In genomic region chr9:27192001-27192760, GRCm38 (mm10) we compare ENCODE assay signal across 8 mouse cellular contexts. TPM values are rescaled to one million over a fixed set of nuclear protein-coding genes. Genes with fewer than 3 reads are reported as not detected.
DNase-seq lines count a peak whose midpoint lies in the region; ATAC-seq and TF ChIP-seq lines count a peak whose summit lies in the region.

No protein-coding gene starts in this region.

- DNase-seq in Patski (ENCODE audit: low read depth, low spot score), result peak; percentile 58
- peak; percentile 93 to 94 for DNase-seq in cerebellum, postnatal 36 days
- peak; percentile 89 to 93 for DNase-seq in frontal cortex, postnatal 36 days (ENCODE audit: low spot score in 2 of 2)
- DNase-seq in layer of hippocampus, adult 9-11 months, result peak; percentile 89
- peak; percentile 95 for DNase-seq in lung, embryonic 14.5 days
- DNase-seq in urinary bladder, adult 18-20 months (ENCODE audit: low spot score in 2 of 2), result peak; percentile 58 to 80

- H3K36me3 ChIP-seq in hindbrain, embryonic 12.5 days, result no peaks in the 10 kb centered on the region
- no peaks in the 10 kb centered on the region for H3K36me3 ChIP-seq in lung, embryonic 14.5 days (ENCODE audit: insufficient read depth)

- H3K9ac ChIP-seq in hindbrain, embryonic 12.5 days, result peak overlapping the region; percentile 39
- H3K9ac ChIP-seq in lung, embryonic 14.5 days, result peak overlapping the region; percentile 47

- POLR2A ChIA-PET in Patski (lab: Charles Lee), result interaction anchor here (1.0 kb wide), 1 partner anchor 10 kb away, joined by 4 read pairs; no protein-coding TSS in a partner anchor

- in situ Hi-C loops in Patski (cut with MboI; ENCODE audit: low pct_unique_long_range_greater_than_20kb), result no loop called here

- CTCF ChIA-PET in Patski (lab: Charles Lee), result interaction anchor here (0.9 to 1.8 kb wide), 5 partner anchors 10 to 45 kb away, joined by 3 to 6 read pairs (median 4); no protein-coding TSS in a partner anchor

- peak overlapping the region; percentile 20 for H3K4me3 ChIP-seq in hindbrain, embryonic 12.5 days
- peak overlapping the region; percentile 28 for H3K4me3 ChIP-seq in lung, embryonic 14.5 days (ENCODE audit: low read depth, low read length)
- peak overlapping the region; percentile 34 for H3K4me3 ChIP-seq in olfactory bulb, adult 2 months (ENCODE audit: insufficient read depth, low read depth, low read length)

- peaks cover 37% of the 10 kb centered on the region for H3K4me1 ChIP-seq in hindbrain, embryonic 12.5 days
- peaks cover 20% of the 10 kb centered on the region for H3K4me1 ChIP-seq in lung, embryonic 14.5 days (ENCODE audit: insufficient read depth)
- H3K4me1 ChIP-seq in olfactory bulb, adult 2 months (ENCODE audit: control insufficient read depth, insufficient read depth, low read length), result peaks cover 24% of the 10 kb centered on the region

- H3K27ac ChIP-seq in hindbrain, embryonic 12.5 days, result peak overlapping the region; percentile 64
- H3K27ac ChIP-seq in lung, embryonic 14.5 days (ENCODE audit: low read depth), result peak overlapping the region; percentile 91
- peak overlapping the region; percentile 19; the same call in 1 of the 2 replicates for H3K27ac ChIP-seq in olfactory bulb, adult 2 months (ENCODE audit: insufficient read depth, low read depth, low read length)

- 7% methylated on average over 14 of the region's 14 CpGs for WGBS in hindbrain, embryonic 12.5 days
- WGBS in lung, embryonic 14.5 days, result 8% methylated on average over 14 of the region's 14 CpGs
- WGBS in olfactory bulb, adult 2 months, result 7% methylated on average over 14 of the region's 14 CpGs

- peak overlapping the region; percentile 54 for H3K4me2 ChIP-seq in hindbrain, embryonic 12.5 days (replicated peaks)
- peak overlapping the region; percentile 71 for H3K4me2 ChIP-seq in lung, embryonic 14.5 days

- peak; percentile 98 for ATAC-seq in Patski
- ATAC-seq in hindbrain, embryonic 12.5 days (ENCODE audit: low FRiP score), result peak; percentile 93
- peak; percentile 95 for ATAC-seq in lung, embryonic 14.5 days (ENCODE audit: insufficient read depth)

- no peak for TF ChIP-seq POLR2A in olfactory bulb, adult 2 months (IDR thresholded peaks at IDR 0.05; ENCODE audit: insufficient read depth, low read depth, low read length)

- H3K27me3 ChIP-seq in Patski, result no peaks in the 10 kb centered on the region
- no peaks in the 10 kb centered on the region for H3K27me3 ChIP-seq in hindbrain, embryonic 12.5 days
- no peaks in the 10 kb centered on the region for H3K27me3 ChIP-seq in lung, embryonic 14.5 days (ENCODE audit: insufficient read depth, low read length)

- H3K9me3 ChIP-seq in hindbrain, embryonic 12.5 days (replicated peaks), result no peaks in the 10 kb centered on the region
- no peaks in the 10 kb centered on the region for H3K9me3 ChIP-seq in lung, embryonic 14.5 days (ENCODE audit: low read depth, low read length)

- TF ChIP-seq CTCF in Patski (IDR thresholded peaks at IDR 0.05), result no peak
- no peak for TF ChIP-seq CTCF in lung, embryonic 14.5 days (IDR thresholded peaks at IDR 0.05; ENCODE audit: low read depth)
- no peak for TF ChIP-seq CTCF in olfactory bulb, adult 2 months (IDR thresholded peaks at IDR 0.05; ENCODE audit: insufficient read depth, low read depth, low read length)

RNA-seq across cellular contexts. Expression of gene Jam3, which starts 37.0 kb away (rescaled TPM):
- polyA plus RNA-seq in Patski (2021), result 40.0 TPM
- 131 and 133 TPM in 2 replicates for polyA plus RNA-seq in hindbrain, embryonic 12.5 days (2016; fragmentation: Nextera tagmentation; extraction: Ambion mirVana)
- polyA plus RNA-seq in lung, embryonic 14.5 days (2014; fragmentation: Nextera tagmentation; extraction: Ambion mirVana), result 68.9 and 70.4 TPM in 2 replicates
- polyA plus RNA-seq in olfactory bulb, adult 2 months (2012; ENCODE audit: insufficient read depth, insufficient read length, low replicate concordance, missing spikeins), result not detected in 2 replicates

Comparison
In these comparisons a context has a peak if more than half of its experiments do, and no peak if none do; other contexts are left out.
1. Peak in every context shown above with its lines: DNase-seq, ATAC-seq, H3K4me3 ChIP-seq and H3K27ac ChIP-seq.
2. H3K27ac ChIP-seq: peak in every context shown above with its lines; median percentile 91 in lung, embryonic 14.5 days; 64 in hindbrain, embryonic 12.5 days; 19 in olfactory bulb, adult 2 months.
3. RNA of gene Jam3, which starts 37.0 kb away (polyA plus RNA-seq): 131 to 133 TPM in hindbrain, embryonic 12.5 days, 68.9 to 70.4 TPM in lung, embryonic 14.5 days and 40.0 TPM in Patski (single experiment); not detected in olfactory bulb, adult 2 months; every median in the first group is over 10 times any median in the second.